Mouse (Mus musculus) ES-E14 (cell line): ENCODE measurements around the gene Kcnh2. TPM values are rescaled to one million over a fixed set of nuclear protein-coding genes. Genes with fewer than 3 reads are reported as not detected.

ENCODE experiments used
- DNase-seq: peaks from one replicate; pipeline ENCODE4 v3.0.0-alpha.2; 2013; ENCODE audit warnings: low read depth, low spot score
- H3K27ac ChIP-seq: 2 replicates; pipeline ENCODE4 v1.5.1; 2012; ENCODE audit warnings: low read depth, mild to moderate bottlenecking, low read length, moderate library complexity, mixed read lengths; ENCODE audit not compliant: poor library complexity, insufficient read depth, severe bottlenecking
- H3K36me3 ChIP-seq: 2 replicates; pipeline ENCODE4 v1.6.1; 2012; ENCODE audit warnings: mild to moderate bottlenecking, low read length, moderate library complexity, mixed read lengths; ENCODE audit not compliant: control insufficient read depth, poor library complexity, insufficient read depth, severe bottlenecking
- H3K4me1 ChIP-seq, 2 experiments: fragments of 150-350 bp in 1 of 2; sonication (generic) in 1 of 2; 2 replicates each; pipeline ENCODE4 v1.6.1; 2012; ENCODE audit warnings: low read length in 2 of 2, mild to moderate bottlenecking in 1 of 2, mixed read lengths in 1 of 2; ENCODE audit not compliant: control insufficient read depth in 2 of 2, insufficient read depth in 2 of 2, poor library complexity in 1 of 2
- H3K4me3 ChIP-seq, 2 experiments: fragments of 150-350 bp in 1 of 2; sonication (generic) in 1 of 2; 2 replicates each; pipeline ENCODE4 v1.5.1; 2012; ENCODE audit warnings: low read length in 2 of 2, low read depth in 1 of 2, mild to moderate bottlenecking in 1 of 2, mixed read lengths in 1 of 2; ENCODE audit not compliant: insufficient read depth in 1 of 2, poor library complexity in 1 of 2, severe bottlenecking in 1 of 2
- H3K9ac ChIP-seq: 2 replicates; pipeline ENCODE4 v1.6.1; 2012; ENCODE audit warnings: low read depth, mild to moderate bottlenecking, low read length, mixed read lengths; ENCODE audit not compliant: poor library complexity, insufficient read depth, severe bottlenecking
- H3K9me3 ChIP-seq: fragments of 150-350 bp; sonication (generic); 2 replicates; pipeline ENCODE4 v1.6.1; 2012; ENCODE audit warnings: low read depth, mild to moderate bottlenecking, low read length; ENCODE audit not compliant: control insufficient read depth, insufficient read depth
- CHD2 ChIP-seq: IDR thresholded peaks from 2 replicates; pipeline ENCODE4 v1.6.1; 2014; ENCODE audit warnings: mild to moderate bottlenecking, low read depth, low read length, inconsistent platforms
- HCFC1 ChIP-seq: IDR thresholded peaks from 2 replicates; pipeline ENCODE4 v1.6.1; 2012; ENCODE audit warnings: low read length, inconsistent platforms, borderline replicate concordance; ENCODE audit not compliant: insufficient read depth
- MAFK ChIP-seq: IDR thresholded peaks from 2 replicates; pipeline ENCODE4 v1.6.1; 2014; ENCODE audit warnings: mild to moderate bottlenecking, low read depth, low read length, inconsistent platforms; ENCODE audit not compliant: insufficient read depth
- ZC3H11A ChIP-seq: IDR thresholded peaks from 2 replicates; pipeline ENCODE4 v1.6.1; 2012; ENCODE audit warnings: low read depth, mild to moderate bottlenecking, inconsistent platforms, low read length, borderline replicate concordance
- ZNF384 ChIP-seq: IDR thresholded peaks from 2 replicates; pipeline ENCODE4 v1.6.1; 2012; ENCODE audit warnings: low read depth, low read length, inconsistent platforms
- in situ Hi-C, 2 experiments: fragments of 600-800 bp; cut with MboI; formaldehyde crosslinking; loops; one replicate each; pipeline ENCODE4 v1.15.1; 2025; ENCODE audit warnings: low sequenced_read_pairs in 2 of 2, inconsistent platforms in 1 of 2; ENCODE audit not compliant: unreplicated experiment in 2 of 2
- total RNA-seq: library from RNA; depleted of rRNA; stranded (reverse); fragments of 300-350 nt; gene quantifications from 2 replicates; pipeline ENCODE4 v1.2.3, GENCODE M21; 2012

Gene Kcnh2
- total RNA-seq, 1 experiment, result 6.5 TPM

DNA sequence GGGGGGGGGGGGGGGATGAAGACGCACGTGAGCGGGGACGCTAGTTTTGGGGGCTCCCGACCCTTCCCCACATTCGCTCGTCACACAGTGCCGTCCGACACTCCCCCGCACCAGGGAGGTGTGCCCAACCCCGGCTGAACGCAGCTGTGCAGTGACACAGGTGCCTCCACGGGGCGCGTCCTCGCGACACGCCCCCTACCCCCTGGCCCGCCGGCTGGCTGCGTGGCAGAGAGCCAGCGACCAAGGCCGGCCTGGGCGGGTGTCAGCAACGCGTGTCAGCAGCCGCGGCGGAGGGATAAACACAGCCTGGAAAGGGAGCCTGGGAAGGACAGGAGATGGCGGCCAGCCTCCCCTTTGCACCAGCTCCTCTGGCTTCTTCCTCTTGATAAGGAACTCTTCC is 2.9 kb downstream of the Kcnh2 start:
- no peak overlapping the region for H3K27ac ChIP-seq
- no peaks in the 10 kb centered on the region for H3K36me3 ChIP-seq
- H3K9me3 ChIP-seq, result no peaks in the 10 kb centered on the region
- TF ChIP-seq CHD2, result no peak
- no peak for TF ChIP-seq MAFK
- TF ChIP-seq ZNF384, result no peak
- no peak for TF ChIP-seq ZC3H11A
- TF ChIP-seq HCFC1, result no peak
- H3K9ac ChIP-seq, result peak overlapping the region; percentile 25; the same call in 1 of the 2 replicates
- in situ Hi-C loops, result no loop called here
- peaks cover 2 to 29% of the 10 kb centered on the region in 2 experiments; a peak in 3 of 4 replicates for H3K4me1 ChIP-seq
- H3K4me3 ChIP-seq, result peak overlapping the region; percentile 64 to 69
- no peak for DNase-seq

DNA sequence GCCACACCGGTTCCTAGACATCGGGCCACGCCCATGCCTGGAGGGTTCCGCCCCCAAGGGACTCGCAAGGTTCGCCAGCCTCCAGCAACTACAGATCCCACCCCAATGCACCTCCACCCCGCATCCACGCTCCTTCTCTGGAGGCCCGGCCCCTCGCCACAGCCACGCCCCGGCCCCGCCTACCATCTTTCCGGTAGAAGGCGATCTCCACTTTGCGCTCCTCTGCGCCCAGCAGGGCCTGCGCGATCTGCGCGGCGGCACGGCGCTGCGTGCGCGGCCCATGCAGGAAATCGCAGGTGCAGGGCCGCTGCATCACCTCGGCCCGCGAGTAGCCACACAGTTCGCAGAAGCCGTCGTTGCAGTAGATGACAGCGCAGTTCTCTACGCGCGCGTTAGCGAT is 3.3 kb downstream of the Kcnh2 start:
- in situ Hi-C loops, result no loop called here
- peaks cover 2 to 31% of the 10 kb centered on the region in 2 experiments; a peak in 3 of 4 replicates for H3K4me1 ChIP-seq
- DNase-seq, result peak; percentile 84

DNA sequence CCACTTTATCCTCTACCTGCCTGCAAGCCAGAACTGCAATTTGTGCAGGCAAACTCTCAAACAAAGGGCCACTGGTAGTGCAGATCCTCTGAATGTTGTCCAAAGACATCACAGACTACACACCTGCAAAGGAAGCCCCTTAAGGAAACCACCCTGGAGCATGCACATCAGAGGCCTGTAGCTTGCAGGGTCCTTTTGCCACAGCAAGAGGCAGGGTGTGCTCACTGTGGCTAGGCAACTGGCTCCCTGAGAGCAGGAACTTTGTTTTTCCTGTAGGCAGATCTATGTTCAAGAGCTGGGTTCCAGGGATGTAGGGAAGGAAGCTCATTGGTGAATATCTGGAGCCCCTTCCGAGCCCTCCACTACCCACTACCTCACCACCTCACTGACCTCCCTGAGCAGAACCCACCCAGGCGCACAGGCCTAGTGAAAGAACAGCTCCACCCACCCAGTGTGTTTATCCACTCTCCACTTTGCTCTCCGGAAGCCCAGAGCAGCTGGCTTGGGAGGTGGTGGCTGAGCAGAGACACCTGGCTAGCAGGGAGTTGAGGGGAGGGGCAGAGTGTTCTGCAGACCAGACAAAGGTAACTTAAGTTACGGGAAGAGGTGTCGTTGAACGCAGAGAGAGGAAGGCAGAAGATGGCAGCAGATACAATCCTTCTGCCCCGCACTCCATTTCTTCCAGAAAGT is 4.1 kb downstream of the Kcnh2 start:
- Histone ChIP-seq H3K9me3 (no peaks in the 10 kb centered on the region), H3K27ac (no peak overlapping the region), H3K4me1 (peaks cover 2 to 26% of the 10 kb centered on the region in 2 experiments; a peak in 3 of 4 replicates), H3K36me3 (no peaks in the 10 kb centered on the region), H3K9ac (no peak overlapping the region), H3K4me3 (peak overlapping the region in 1 of 2 experiments; percentile 64; a peak in 1 of 4 replicates)
- no peak for DNase-seq
- TF ChIP-seq MAFK, result no peak
- no peak for TF ChIP-seq HCFC1
- TF ChIP-seq CHD2, result no peak
- no peak for TF ChIP-seq ZC3H11A
- no peak for TF ChIP-seq ZNF384
- in situ Hi-C loops, result no loop called here

More for the DNA sequence above, 3.3 kb downstream of the Kcnh2 start:
- Histone ChIP-seq H3K27ac (no peak overlapping the region), H3K4me3 (peak overlapping the region; percentile 64 to 69), H3K9ac (peak overlapping the region; percentile 25; the same call in 1 of the 2 replicates), H3K36me3 (no peaks in the 10 kb centered on the region), H3K9me3 (no peaks in the 10 kb centered on the region)
- TF ChIP-seq ZC3H11A, result no peak
- 0 out of 2 replicates have a peak, but pooled peaks have one; percentile 22 for TF ChIP-seq HCFC1
- no peak for TF ChIP-seq CHD2
- TF ChIP-seq MAFK, result no peak
- no peak for TF ChIP-seq ZNF384

DNA sequence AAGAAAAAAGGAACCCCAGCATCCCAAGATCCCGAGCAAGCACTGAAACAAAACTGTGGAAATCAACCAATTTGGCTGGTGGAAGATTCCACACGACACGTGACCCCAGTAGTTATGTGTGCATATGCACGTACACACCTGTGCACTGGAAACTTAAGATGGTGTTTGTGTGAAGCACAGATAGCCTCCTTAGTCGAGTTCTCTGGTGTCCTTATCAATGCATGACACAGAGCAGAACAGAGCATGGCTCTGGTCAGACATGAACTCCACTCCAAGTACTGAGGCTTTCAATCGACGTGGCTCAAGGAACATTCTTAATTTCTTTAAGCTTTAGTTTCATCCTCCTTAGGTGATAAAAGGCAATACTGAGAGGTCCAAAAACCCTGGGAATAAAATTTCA is 5.1 kb downstream of the Kcnh2 start:
- no peak for TF ChIP-seq HCFC1
- TF ChIP-seq MAFK, result no peak
- TF ChIP-seq ZC3H11A, result no peak
- TF ChIP-seq CHD2, result no peak
- no peak for TF ChIP-seq ZNF384
- Histone ChIP-seq H3K4me3 (no peak overlapping the region), H3K9ac (no peak overlapping the region), H3K36me3 (no peaks in the 10 kb centered on the region), H3K9me3 (no peaks in the 10 kb centered on the region), H3K27ac (no peak overlapping the region), H3K4me1 (peaks cover 2 to 26% of the 10 kb centered on the region in 2 experiments; a peak in 3 of 4 replicates)
- DNase-seq, result no peak
- in situ Hi-C loops, result no loop called here
